Mouse (Mus musculus) embryonic facial prominence, embryonic 11.5 days (tissue): ENCODE measurements around the gene Slc16a9. TPM values are rescaled to one million over a fixed set of nuclear protein-coding genes. Genes with fewer than 3 reads are reported as not detected.
A peak's percentile ranks its signal among the peaks of the same experiment; 100 is the strongest.

Experiments
- ATAC-seq: fragments of 200-750 bp; cut with Nextera tagmentation; replicated peaks from 2 replicates; pipeline ENCODE4 v1.8.0; 2017; ENCODE audit warnings: low read depth; ENCODE audit not compliant: insufficient number of reproducible peaks, low FRiP score, low TSS enrichment
- DNase-seq: peaks from one replicate; pipeline ENCODE4 v3.0.0-alpha.2; 2015; ENCODE audit warnings: low spot score
- H3K27ac ChIP-seq: fragments of 300-500 bp; sonication (generic); replicated peaks from 2 replicates; pipeline ENCODE4 v1.5.1; 2014; ENCODE audit warnings: mild to moderate bottlenecking, low read depth, low read length, control low read depth
- H3K27me3 ChIP-seq: fragments of 300-500 bp; sonication (generic); 2 replicates; pipeline ENCODE4 v1.6.1; 2014; ENCODE audit warnings: mild to moderate bottlenecking, low read length, moderate library complexity, mixed read lengths; ENCODE audit not compliant: control insufficient read depth, insufficient read depth
- H3K36me3 ChIP-seq: fragments of 300-500 bp; sonication (generic); replicated peaks from 2 replicates; pipeline ENCODE4 v1.6.1; 2014; ENCODE audit warnings: low read depth, mild to moderate bottlenecking, low read length, moderate library complexity, mixed read lengths; ENCODE audit not compliant: control insufficient read depth, insufficient read depth
- H3K4me1 ChIP-seq: fragments of 300-500 bp; sonication (generic); 2 replicates; pipeline ENCODE4 v1.6.1; 2014; ENCODE audit warnings: low read length, mixed read lengths; ENCODE audit not compliant: control insufficient read depth, insufficient read depth
- H3K4me2 ChIP-seq: fragments of 300-500 bp; sonication (generic); 2 replicates; pipeline ENCODE4 v1.6.1; 2014; ENCODE audit warnings: low read depth, mild to moderate bottlenecking, control low read depth, low read length, moderate library complexity
- H3K4me3 ChIP-seq: fragments of 300-500 bp; sonication (generic); 2 replicates; pipeline ENCODE4 v1.5.1; 2014; ENCODE audit warnings: low read depth, low read length, control low read depth
- H3K9ac ChIP-seq: fragments of 300-500 bp; sonication (generic); replicated peaks from 2 replicates; pipeline ENCODE4 v1.6.1; 2014; ENCODE audit warnings: mild to moderate bottlenecking, control low read depth, low read length
- H3K9me3 ChIP-seq: fragments of 300-500 bp; sonication (generic); replicated peaks from 2 replicates; pipeline ENCODE4 v1.6.1; 2016; ENCODE audit warnings: mild to moderate bottlenecking, low read length, inconsistent platforms, mixed read lengths; ENCODE audit not compliant: control insufficient read depth
- WGBS: fragments of 180-500 bp; shearing (Covaris S2); extraction: QIAGEN DNeasy Blood & Tissue Kit; methylation state at CpG from one replicate; pipeline ENCODE4 v1.1.7; 2014; 5-methylcytosine and 5-hydroxymethylcytosine counted together
- polyA plus RNA-seq: library from polyadenylated mRNA; unstranded; fragments of >200 nt; fragmentation: Nextera tagmentation; extraction: Ambion mirVana; gene quantifications from 2 replicates; pipeline ENCODE4 v1.2.1, GENCODE M21; 2014

Slc16a9 gene
- 0.69 and 0.84 TPM in 2 replicates for polyA plus RNA-seq

GRCm38 (mm10) chr10:70244921-70245558 is at the start of gene Slc16a9:
Slc16a9 (plus strand) TSS chr10:70245100.
- peak within 1 kb of the TSS; percentile 63 for H3K4me3 ChIP-seq
- WGBS: under 1% methylated on average over 48 of the region's 54 CpGs
- H3K36me3 ChIP-seq: no peaks in the 10 kb centered on the region
- H3K9me3 ChIP-seq: no peaks in the 10 kb centered on the region
- ATAC-seq: peak; percentile 88
- DNase-seq: peak; percentile 82
- peak within 1 kb of the TSS; percentile 72 for H3K9ac ChIP-seq
- H3K4me2 ChIP-seq: peak within 1 kb of the TSS; percentile 79
- no peak within 1 kb of the TSS for H3K27ac ChIP-seq
- no peaks in the 10 kb centered on the region for H3K4me1 ChIP-seq
- peaks cover 5% of the 10 kb centered on the region for H3K27me3 ChIP-seq

GRCm38 (mm10) chr10:70195279-70195678 is 49.6 kb upstream of the Slc16a9 start:
- H3K9me3 ChIP-seq: no peaks in the 10 kb centered on the region
- DNase-seq: peak; percentile 53
- H3K4me2 ChIP-seq: no peak overlapping the region
- no peaks in the 10 kb centered on the region for H3K36me3 ChIP-seq
- no peak overlapping the region for H3K27ac ChIP-seq
- no peak for ATAC-seq
- no peak overlapping the region for H3K9ac ChIP-seq
- H3K4me3 ChIP-seq: no peak overlapping the region
- WGBS: 64% methylated on average over 7 of the region's 7 CpGs
- H3K27me3 ChIP-seq: no peaks in the 10 kb centered on the region
- H3K4me1 ChIP-seq: no peaks in the 10 kb centered on the region

GRCm38 (mm10) chr10:70195786-70196185 is 49.1 kb upstream of the Slc16a9 start:
- H3K9me3 ChIP-seq: no peaks in the 10 kb centered on the region
- H3K27ac ChIP-seq: no peak overlapping the region
- ATAC-seq (0 out of 2 replicates have a peak, but pooled peaks have one; percentile 64), DNase-seq (peak; percentile 63)
- no peak overlapping the region for H3K4me2 ChIP-seq
- H3K36me3 ChIP-seq: no peaks in the 10 kb centered on the region
- no peaks in the 10 kb centered on the region for H3K4me1 ChIP-seq
- 41% methylated on average over 7 of the region's 7 CpGs for WGBS
- H3K9ac ChIP-seq: no peak overlapping the region
- no peak overlapping the region for H3K4me3 ChIP-seq
- H3K27me3 ChIP-seq: no peaks in the 10 kb centered on the region

- H3K4me1 ChIP-seq: no peaks in the 10 kb centered on the region
- no peaks in the 10 kb centered on the region for H3K9me3 ChIP-seq
- H3K4me3 ChIP-seq: no peak overlapping the region
- no peak overlapping the region for H3K9ac ChIP-seq
- no peak for DNase-seq
- no peaks in the 10 kb centered on the region for H3K27me3 ChIP-seq
- H3K4me2 ChIP-seq: no peak overlapping the region
- H3K27ac ChIP-seq: no peak overlapping the region
- 88% methylated on average over 6 of the region's 6 CpGs for WGBS
- no peak for ATAC-seq
- no peaks in the 10 kb centered on the region for H3K36me3 ChIP-seq
Observed at GRCm38 (mm10) chr10:70196666-70197065, 48.2 kb upstream of the Slc16a9 start.

- no peak for DNase-seq
- H3K9me3 ChIP-seq: no peaks in the 10 kb centered on the region
Observed at GRCm38 (mm10) chr10:70197601-70198000, 47.3 kb upstream of the Slc16a9 start.

GRCm38 (mm10) chr10:70198012-70198411 is 46.9 kb upstream of the Slc16a9 start:
- no peak for ATAC-seq
- DNase-seq: no peak
- Histone ChIP-seq H3K36me3 (no peaks in the 10 kb centered on the region), H3K27ac (no peak overlapping the region), H3K9ac (no peak overlapping the region), H3K4me3 (no peak overlapping the region), H3K4me2 (no peak overlapping the region), H3K4me1 (no peaks in the 10 kb centered on the region), H3K27me3 (no peaks in the 10 kb centered on the region), H3K9me3 (no peaks in the 10 kb centered on the region)
- 72% methylated on average over 6 of the region's 6 CpGs for WGBS

More at GRCm38 (mm10) chr10:70197601-70198000, 47.3 kb upstream of the Slc16a9 start:
- Histone ChIP-seq H3K4me1 (no peaks in the 10 kb centered on the region), H3K4me3 (no peak overlapping the region), H3K27me3 (no peaks in the 10 kb centered on the region), H3K9ac (no peak overlapping the region), H3K36me3 (no peaks in the 10 kb centered on the region), H3K27ac (no peak overlapping the region), H3K4me2 (no peak overlapping the region)
- ATAC-seq: no peak
- 75% methylated on average over 2 of the region's 2 CpGs for WGBS

- Histone ChIP-seq H3K27me3 (no peaks in the 10 kb centered on the region), H3K4me2 (no peak overlapping the region), H3K4me3 (no peak overlapping the region), H3K4me1 (no peaks in the 10 kb centered on the region), H3K9ac (no peak overlapping the region), H3K36me3 (no peaks in the 10 kb centered on the region), H3K27ac (no peak overlapping the region), H3K9me3 (no peaks in the 10 kb centered on the region)
- 94% methylated on average over 7 of the region's 7 CpGs for WGBS
- no peak for DNase-seq
- no peak for ATAC-seq
Observed at GRCm38 (mm10) chr10:70198951-70199463, 45.9 kb upstream of the Slc16a9 start.

GRCm38 (mm10) chr10:70199466-70200210 is 45.3 kb upstream of the Slc16a9 start:
- Histone ChIP-seq H3K27me3 (no peaks in the 10 kb centered on the region), H3K4me1 (no peaks in the 10 kb centered on the region), H3K4me3 (no peak overlapping the region), H3K4me2 (no peak overlapping the region), H3K36me3 (no peaks in the 10 kb centered on the region), H3K9me3 (no peaks in the 10 kb centered on the region), H3K9ac (no peak overlapping the region), H3K27ac (no peak overlapping the region)
- DNase-seq: no peak
- no peak for ATAC-seq
- WGBS: 85% methylated on average over 6 of the region's 6 CpGs
